14 mouse cellular contexts compared by ENCODE assay signal in the genomic region with DNA sequence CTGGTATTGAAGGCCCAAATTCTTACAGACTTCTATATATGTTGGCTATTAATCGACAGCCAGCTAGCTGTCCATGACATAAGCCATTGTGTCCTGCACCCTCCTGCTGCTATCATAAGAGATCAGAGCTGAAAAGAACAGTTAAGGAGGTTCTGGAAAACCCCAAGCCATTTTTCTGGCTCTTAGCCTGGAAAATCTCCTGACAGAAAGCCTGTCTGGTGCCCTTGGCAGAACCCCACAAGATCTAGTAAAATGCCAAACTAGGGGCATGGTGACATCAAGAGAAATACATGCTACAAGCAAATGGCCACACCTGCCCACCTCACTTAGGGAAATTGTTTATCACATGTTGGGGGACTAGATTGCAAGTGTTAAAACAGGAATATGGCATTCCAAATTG.
DNase-seq lines count a peak whose midpoint lies in the region; ATAC-seq lines count a peak whose summit lies in the region.
"Had no signal": no experiment of that assay in that cellular context is flagged by ENCODE, and none has a peak within 500 bp of the region (broad histone marks: within the 10 kb centered on the region; RNA-seq: fewer than 3 reads in every experiment).

No protein-coding gene starts in this region.

- peak; percentile 58 to 66 for DNase-seq in cerebellum, postnatal 10 days
- peak; percentile 92 for DNase-seq in heart, adult 11 months
- no peak for DNase-seq in heart, postnatal 25 days (ENCODE audit: low spot score)
- peak; percentile 55 for DNase-seq in 3T3-L1 (ENCODE audit: low read depth, low spot score)
- peak; percentile 26 to 38 for DNase-seq in heart, postnatal 10 days
- DNase-seq in right cerebral cortex, postnatal 14 days, result no peak
- no peak for DNase-seq in urinary bladder, postnatal 25 days (ENCODE audit: low spot score)
- DNase-seq: B cell, adult 2 months; cerebellum, postnatal 36 days; kidney, adult 8-10 months; lung, postnatal 14 days; retina, postnatal 1 day had no signal

- ATAC-seq in cerebellum, adult (ENCODE audit: insufficient number of reproducible peaks, low FRiP score, low TSS enrichment), result no peak
- ATAC-seq: liver, embryonic 12.5 days had no signal

- intact Hi-C loops in heart, postnatal 25 days (cut with DNase I), result no loop called here
- intact Hi-C loops in heart, postnatal 10 days (cut with DNase I), result no loop called here

Comparison
In these comparisons a context has a peak if more than half of its experiments do, and no peak if none do; other contexts are left out.
1. DNase-seq: peak in cerebellum, postnatal 10 days (2 of 2), heart, adult 11 months (single experiment), 3T3-L1 (single experiment) and heart, postnatal 10 days (2 of 2); none in heart, postnatal 25 days (single experiment), right cerebral cortex, postnatal 14 days (single experiment) and urinary bladder, postnatal 25 days (single experiment).